Mouse (Mus musculus): Measurements from ENCODE around the gene Dach1. TPM values are rescaled to one million over a fixed set of nuclear protein-coding genes. Genes with fewer than 3 reads are reported as not detected.

Gene Dach1
- polyA plus RNA-seq, 1 experiment from 2014 or later: 13.3 TPM

GRCm38 (mm10) chr14:98067273-98067905 is 102.2 kb downstream of the Dach1 start:
- Histone ChIP-seq H3K27me3 (ENCODE audit: insufficient read depth, low read length) (no peaks in the 10 kb centered on the region), H3K4me3 (ENCODE audit: low read depth, low read length) (no peak overlapping the region), H3K36me3 (ENCODE audit: insufficient read depth) (no peaks in the 10 kb centered on the region), H3K27ac (ENCODE audit: low read depth) (no peak overlapping the region), H3K9me3 (ENCODE audit: low read depth, low read length) (no peaks in the 10 kb centered on the region), H3K9ac (no peak overlapping the region), H3K4me2 (no peak overlapping the region), H3K4me1 (ENCODE audit: insufficient read depth) (0 out of 2 replicates have a peak, but pooled peaks cover under 1% of the 10 kb centered on the region)
- ATAC-seq (ENCODE audit: insufficient read depth) (no peak), DNase-seq (peak; percentile 48)
- TF ChIP-seq CTCF (IDR thresholded peaks at IDR 0.05; ENCODE audit: low read depth): no peak
- WGBS: 66% methylated on average over 4 of the region's 4 CpGs

GRCm38 (mm10) chr14:98064190-98064589 is 105.4 kb downstream of the Dach1 start:
- Histone ChIP-seq H3K9ac (no peak overlapping the region), H3K4me3 (ENCODE audit: low read depth, low read length) (no peak overlapping the region), H3K4me2 (no peak overlapping the region), H3K36me3 (ENCODE audit: insufficient read depth) (no peaks in the 10 kb centered on the region), H3K27me3 (ENCODE audit: insufficient read depth, low read length) (no peaks in the 10 kb centered on the region), H3K9me3 (ENCODE audit: low read depth, low read length) (no peaks in the 10 kb centered on the region), H3K4me1 (ENCODE audit: insufficient read depth) (no peaks in the 10 kb centered on the region), H3K27ac (ENCODE audit: low read depth) (no peak overlapping the region)
- peak; percentile 14; the same call in 1 of the 2 replicates for ATAC-seq (ENCODE audit: insufficient read depth)
- TF ChIP-seq CTCF (IDR thresholded peaks at IDR 0.05; ENCODE audit: low read depth): no peak
- 61% methylated on average over 2 of the region's 2 CpGs for WGBS
- peak; percentile 30 for DNase-seq

- no peaks in the 10 kb centered on the region for H3K27me3 ChIP-seq (ENCODE audit: insufficient read depth, low read length)
- 43% methylated on average over 2 of the region's 2 CpGs for WGBS
- H3K4me3 ChIP-seq (ENCODE audit: low read depth, low read length): no peak overlapping the region
- no peak overlapping the region for H3K9ac ChIP-seq
- no peaks in the 10 kb centered on the region for H3K36me3 ChIP-seq (ENCODE audit: insufficient read depth)
- no peak overlapping the region for H3K4me2 ChIP-seq
- H3K27ac ChIP-seq (ENCODE audit: low read depth): no peak overlapping the region
- no peak for ATAC-seq (ENCODE audit: insufficient read depth)
- no peaks in the 10 kb centered on the region for H3K4me1 ChIP-seq (ENCODE audit: insufficient read depth)
- no peak for DNase-seq
- no peak for TF ChIP-seq CTCF (IDR thresholded peaks at IDR 0.05; ENCODE audit: low read depth)
- no peaks in the 10 kb centered on the region for H3K9me3 ChIP-seq (ENCODE audit: low read depth, low read length)
Observed at GRCm38 (mm10) chr14:98049329-98049728, 120.2 kb downstream of the Dach1 start.

GRCm38 (mm10) chr14:98048403-98048802 is 121.2 kb downstream of the Dach1 start:
- 89% methylated on average over 2 of the region's 2 CpGs for WGBS
- TF ChIP-seq CTCF (IDR thresholded peaks at IDR 0.05; ENCODE audit: low read depth): no peak

GRCm38 (mm10) chr14:98047670-98048069 is 121.9 kb downstream of the Dach1 start:
- H3K4me2 ChIP-seq: no peak overlapping the region
- no peak overlapping the region for H3K4me3 ChIP-seq (ENCODE audit: low read depth, low read length)
- no peak overlapping the region for H3K9ac ChIP-seq
- no peaks in the 10 kb centered on the region for H3K36me3 ChIP-seq (ENCODE audit: insufficient read depth)
- WGBS: 83% methylated on average over 3 of the region's 3 CpGs
- no peak for TF ChIP-seq CTCF (IDR thresholded peaks at IDR 0.05; ENCODE audit: low read depth)
- H3K4me1 ChIP-seq (ENCODE audit: insufficient read depth): no peaks in the 10 kb centered on the region
- ATAC-seq (ENCODE audit: insufficient read depth) (no peak), DNase-seq (no peak)
- H3K9me3 ChIP-seq (ENCODE audit: low read depth, low read length): no peaks in the 10 kb centered on the region
- H3K27me3 ChIP-seq (ENCODE audit: insufficient read depth, low read length): no peaks in the 10 kb centered on the region
- no peak overlapping the region for H3K27ac ChIP-seq (ENCODE audit: low read depth)

More at GRCm38 (mm10) chr14:98048403-98048802, 121.2 kb downstream of the Dach1 start:
- Histone ChIP-seq H3K9ac (no peak overlapping the region), H3K4me2 (no peak overlapping the region), H3K27ac (ENCODE audit: low read depth) (no peak overlapping the region), H3K27me3 (ENCODE audit: insufficient read depth, low read length) (no peaks in the 10 kb centered on the region), H3K9me3 (ENCODE audit: low read depth, low read length) (no peaks in the 10 kb centered on the region), H3K36me3 (ENCODE audit: insufficient read depth) (no peaks in the 10 kb centered on the region), H3K4me3 (ENCODE audit: low read depth, low read length) (no peak overlapping the region), H3K4me1 (ENCODE audit: insufficient read depth) (no peaks in the 10 kb centered on the region)
- ATAC-seq (ENCODE audit: insufficient read depth) (no peak), DNase-seq (no peak)

- no peaks in the 10 kb centered on the region for H3K36me3 ChIP-seq (ENCODE audit: insufficient read depth)
- ATAC-seq (ENCODE audit: insufficient read depth) (no peak), DNase-seq (no peak)
- no peak for TF ChIP-seq CTCF (IDR thresholded peaks at IDR 0.05; ENCODE audit: low read depth)
- H3K9ac ChIP-seq: no peak overlapping the region
- H3K4me3 ChIP-seq (ENCODE audit: low read depth, low read length): no peak overlapping the region
- no peak overlapping the region for H3K4me2 ChIP-seq
- no peak overlapping the region for H3K27ac ChIP-seq (ENCODE audit: low read depth)
- no peaks in the 10 kb centered on the region for H3K27me3 ChIP-seq (ENCODE audit: insufficient read depth, low read length)
- no peaks in the 10 kb centered on the region for H3K9me3 ChIP-seq (ENCODE audit: low read depth, low read length)
- no peaks in the 10 kb centered on the region for H3K4me1 ChIP-seq (ENCODE audit: insufficient read depth)
Observed at GRCm38 (mm10) chr14:98046960-98047359, 122.6 kb downstream of the Dach1 start.

GRCm38 (mm10) chr14:98038524-98038923 is 131.0 kb downstream of the Dach1 start:
- 18% methylated on average over 1 of the region's 1 CpGs for WGBS
- DNase-seq (no peak), ATAC-seq (ENCODE audit: insufficient read depth) (no peak)
- no peaks in the 10 kb centered on the region for H3K4me1 ChIP-seq (ENCODE audit: insufficient read depth)
- no peak overlapping the region for H3K27ac ChIP-seq (ENCODE audit: low read depth)
- no peak overlapping the region for H3K4me3 ChIP-seq (ENCODE audit: low read depth, low read length)
- H3K9me3 ChIP-seq (ENCODE audit: low read depth, low read length): no peaks in the 10 kb centered on the region
- no peak overlapping the region for H3K9ac ChIP-seq
- no peak overlapping the region for H3K4me2 ChIP-seq
- H3K36me3 ChIP-seq (ENCODE audit: insufficient read depth): no peaks in the 10 kb centered on the region
- TF ChIP-seq CTCF (IDR thresholded peaks at IDR 0.05; ENCODE audit: low read depth): no peak
- no peaks in the 10 kb centered on the region for H3K27me3 ChIP-seq (ENCODE audit: insufficient read depth, low read length)

All from lung, embryonic 14.5 days (tissue).